Mouse (Mus musculus): ENCODE measurements around the gene Fam178b. TPM values are rescaled to one million over a fixed set of nuclear protein-coding genes. Genes with fewer than 3 reads are reported as not detected.

Gene Fam178b
- polyA plus RNA-seq, 1 experiment, result 0.08 TPM

- no peak for TF ChIP-seq MYOG (IDR thresholded peaks at IDR 0.05; ENCODE audit: control insufficient read depth, extremely low read depth, insufficient read length)
- no peak for TF ChIP-seq CTCF (IDR thresholded peaks at IDR 0.05; ENCODE audit: control insufficient read depth, insufficient read depth, insufficient read length)
- TF ChIP-seq CEBPB (IDR thresholded peaks at IDR 0.05; ENCODE audit: low read depth), result no peak
- TF ChIP-seq USF1 (IDR thresholded peaks at IDR 0.05; ENCODE audit: low read depth), result no peak
- no peak for TF ChIP-seq FOSL1 (IDR thresholded peaks at IDR 0.05; ENCODE audit: insufficient read depth, low read length, poor library complexity, severe bottlenecking)
- no peak for TF ChIP-seq MAX (IDR thresholded peaks at IDR 0.05)
- no peak for TF ChIP-seq MYOD1 (IDR thresholded peaks at IDR 0.05; ENCODE audit: control insufficient read depth, insufficient read length, low read depth)
- Histone ChIP-seq H3K36me3 (ENCODE audit: control insufficient read depth, insufficient read depth) (peaks cover 1% of the 10 kb centered on the region), H3K79me3 (ENCODE audit: low read depth) (no peaks in the 10 kb centered on the region), H3K27me3 (ENCODE audit: control insufficient read depth, insufficient read depth, insufficient read length) (no peaks in the 10 kb centered on the region), H3K79me2 (ENCODE audit: control insufficient read depth, insufficient read depth) (no peaks in the 10 kb centered on the region), H3K4me3 (ENCODE audit: insufficient read depth, poor library complexity, severe bottlenecking) (no peak overlapping the region), H3ac (ENCODE audit: control insufficient read depth, insufficient read length, low read depth) (no peak overlapping the region)
These were observed 146.6 kb downstream of the Fam178b start for GRCm38 (mm10) chr1:36536397-36536728.

- Histone ChIP-seq H3K27me3 (ENCODE audit: control insufficient read depth, insufficient read depth, insufficient read length) (no peaks in the 10 kb centered on the region), H3K36me3 (ENCODE audit: control insufficient read depth, insufficient read depth) (no peaks in the 10 kb centered on the region), H3ac (ENCODE audit: control insufficient read depth, insufficient read length, low read depth) (no peak overlapping the region), H3K4me3 (ENCODE audit: insufficient read depth, poor library complexity, severe bottlenecking) (no peak overlapping the region), H3K79me3 (ENCODE audit: low read depth) (no peaks in the 10 kb centered on the region), H3K79me2 (ENCODE audit: control insufficient read depth, insufficient read depth) (no peaks in the 10 kb centered on the region)
- TF ChIP-seq USF1 (IDR thresholded peaks at IDR 0.05; ENCODE audit: low read depth) (no peak), CEBPB (IDR thresholded peaks at IDR 0.05; ENCODE audit: low read depth) (no peak), CTCF (IDR thresholded peaks at IDR 0.05; ENCODE audit: control insufficient read depth, insufficient read depth, insufficient read length) (no peak), FOSL1 (IDR thresholded peaks at IDR 0.05; ENCODE audit: insufficient read depth, low read length, poor library complexity, severe bottlenecking) (no peak), MAX (IDR thresholded peaks at IDR 0.05) (no peak), MYOG (IDR thresholded peaks at IDR 0.05; ENCODE audit: control insufficient read depth, extremely low read depth, insufficient read length) (no peak), MYOD1 (IDR thresholded peaks at IDR 0.05; ENCODE audit: control insufficient read depth, insufficient read length, low read depth) (no peak)
These were observed 147.2 kb downstream of the Fam178b start for GRCm38 (mm10) chr1:36535477-36536396.

GRCm38 (mm10) chr1:36534595-36535058, 148.4 kb downstream of the Fam178b start:
- H3K79me3 ChIP-seq (ENCODE audit: low read depth), result no peaks in the 10 kb centered on the region
- H3K79me2 ChIP-seq (ENCODE audit: control insufficient read depth, insufficient read depth), result no peaks in the 10 kb centered on the region
- no peak overlapping the region for H3ac ChIP-seq (ENCODE audit: control insufficient read depth, insufficient read length, low read depth)
- H3K27me3 ChIP-seq (ENCODE audit: control insufficient read depth, insufficient read depth, insufficient read length), result no peaks in the 10 kb centered on the region
- H3K4me3 ChIP-seq (ENCODE audit: insufficient read depth, poor library complexity, severe bottlenecking), result no peak overlapping the region
- TF ChIP-seq USF1 (IDR thresholded peaks at IDR 0.05; ENCODE audit: low read depth) (no peak), CEBPB (IDR thresholded peaks at IDR 0.05; ENCODE audit: low read depth) (no peak), FOSL1 (IDR thresholded peaks at IDR 0.05; ENCODE audit: insufficient read depth, low read length, poor library complexity, severe bottlenecking) (no peak), CTCF (IDR thresholded peaks at IDR 0.05; ENCODE audit: control insufficient read depth, insufficient read depth, insufficient read length) (no peak), MAX (IDR thresholded peaks at IDR 0.05) (no peak), MYOG (IDR thresholded peaks at IDR 0.05; ENCODE audit: control insufficient read depth, extremely low read depth, insufficient read length) (no peak), MYOD1 (IDR thresholded peaks at IDR 0.05; ENCODE audit: control insufficient read depth, insufficient read length, low read depth) (no peak)
- H3K36me3 ChIP-seq (ENCODE audit: control insufficient read depth, insufficient read depth), result no peaks in the 10 kb centered on the region

GRCm38 (mm10) chr1:36533546-36533945, 149.4 kb downstream of the Fam178b start:
- Histone ChIP-seq H3K79me2 (ENCODE audit: control insufficient read depth, insufficient read depth) (no peaks in the 10 kb centered on the region), H3K4me3 (ENCODE audit: insufficient read depth, poor library complexity, severe bottlenecking) (no peak overlapping the region), H3K27me3 (ENCODE audit: control insufficient read depth, insufficient read depth, insufficient read length) (no peaks in the 10 kb centered on the region), H3ac (ENCODE audit: control insufficient read depth, insufficient read length, low read depth) (no peak overlapping the region), H3K36me3 (ENCODE audit: control insufficient read depth, insufficient read depth) (no peaks in the 10 kb centered on the region), H3K79me3 (ENCODE audit: low read depth) (no peaks in the 10 kb centered on the region)
- TF ChIP-seq FOSL1 (IDR thresholded peaks at IDR 0.05; ENCODE audit: insufficient read depth, low read length, poor library complexity, severe bottlenecking) (no peak), MAX (IDR thresholded peaks at IDR 0.05) (no peak), MYOD1 (IDR thresholded peaks at IDR 0.05; ENCODE audit: control insufficient read depth, insufficient read length, low read depth) (no peak), CEBPB (IDR thresholded peaks at IDR 0.05; ENCODE audit: low read depth) (no peak), MYOG (IDR thresholded peaks at IDR 0.05; ENCODE audit: control insufficient read depth, extremely low read depth, insufficient read length) (no peak), USF1 (IDR thresholded peaks at IDR 0.05; ENCODE audit: low read depth) (no peak), CTCF (IDR thresholded peaks at IDR 0.05; ENCODE audit: control insufficient read depth, insufficient read depth, insufficient read length) (no peak)

- H3K79me3 ChIP-seq (ENCODE audit: low read depth), result no peaks in the 10 kb centered on the region
- H3K27me3 ChIP-seq (ENCODE audit: control insufficient read depth, insufficient read depth, insufficient read length), result no peaks in the 10 kb centered on the region
- no peak overlapping the region for H3ac ChIP-seq (ENCODE audit: control insufficient read depth, insufficient read length, low read depth)
- no peaks in the 10 kb centered on the region for H3K79me2 ChIP-seq (ENCODE audit: control insufficient read depth, insufficient read depth)
- no peak for TF ChIP-seq FOSL1 (IDR thresholded peaks at IDR 0.05; ENCODE audit: insufficient read depth, low read length, poor library complexity, severe bottlenecking)
- TF ChIP-seq CEBPB (IDR thresholded peaks at IDR 0.05; ENCODE audit: low read depth), result no peak
- no peak for TF ChIP-seq MYOG (IDR thresholded peaks at IDR 0.05; ENCODE audit: control insufficient read depth, extremely low read depth, insufficient read length)
- no peak for TF ChIP-seq MAX (IDR thresholded peaks at IDR 0.05)
- H3K4me3 ChIP-seq (ENCODE audit: insufficient read depth, poor library complexity, severe bottlenecking), result no peak overlapping the region
- no peaks in the 10 kb centered on the region for H3K36me3 ChIP-seq (ENCODE audit: control insufficient read depth, insufficient read depth)
These were observed 151.5 kb downstream of the Fam178b start for GRCm38 (mm10) chr1:36531461-36531860.

Measured in C2C12 (cell line).